Mouse (Mus musculus): ENCODE measurements around the gene Far2. TPM values are rescaled to one million over a fixed set of nuclear protein-coding genes. Genes with fewer than 3 reads are reported as not detected.
"Not testable (repeated sequence)": the region's sequence is repeated elsewhere in the genome, so short reads cannot be mapped to it uniquely, and the experiment has no call there.

Far2 gene
- polyA plus RNA-seq, 1 experiment from 2014 or later = 12.9 TPM

DNA sequence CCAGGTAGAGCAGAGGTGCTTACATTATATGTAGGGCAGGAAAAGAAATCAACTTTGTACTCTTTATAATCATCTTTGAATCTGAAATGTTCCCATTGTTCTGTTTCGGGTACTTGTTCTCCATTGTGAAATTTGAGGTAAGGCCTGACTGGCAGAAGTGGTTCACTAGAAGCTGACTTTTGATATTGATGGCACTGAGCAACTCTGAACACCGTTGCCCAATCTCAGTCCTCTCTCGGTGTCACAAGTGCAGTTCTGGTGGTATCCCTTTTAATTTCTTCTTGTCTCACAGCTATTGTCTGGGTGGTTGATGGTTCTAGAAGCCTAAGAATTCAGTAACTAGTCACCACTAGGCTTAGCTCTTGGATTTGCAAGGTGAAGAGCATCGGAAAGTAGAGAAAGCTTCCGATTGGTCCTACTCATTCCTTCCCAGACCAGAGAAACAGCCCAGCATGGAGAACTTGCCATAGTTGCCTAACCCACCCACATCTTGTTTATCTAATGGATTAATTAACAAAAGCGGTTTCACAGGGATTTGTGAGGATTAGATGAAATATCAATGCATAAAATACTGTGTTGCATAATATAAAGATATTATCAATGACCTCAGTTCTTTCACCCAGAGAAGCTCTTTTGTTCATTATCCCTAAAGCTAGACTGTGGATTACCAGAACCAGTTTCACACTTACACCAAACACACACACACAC lies 92.4 kb downstream of the Far2 start:
- Histone ChIP-seq H3K4me1 (ENCODE audit: insufficient read depth) (no peaks in the 10 kb centered on the region), H3K27me3 (ENCODE audit: insufficient read depth, low read length) (no peaks in the 10 kb centered on the region), H3K9ac (no peak overlapping the region), H3K36me3 (ENCODE audit: insufficient read depth) (no peaks in the 10 kb centered on the region), H3K9me3 (ENCODE audit: low read depth, low read length) (peaks cover 2% of the 10 kb centered on the region; the same call in 1 of the 2 replicates), H3K4me2 (no peak overlapping the region), H3K4me3 (ENCODE audit: low read depth, low read length) (no peak overlapping the region), H3K27ac (ENCODE audit: low read depth) (no peak overlapping the region)
- ATAC-seq (ENCODE audit: insufficient read depth) = no peak
- DNase-seq = no peak
- TF ChIP-seq CTCF (IDR thresholded peaks at IDR 0.05; ENCODE audit: low read depth) = no peak
- WGBS = 86% methylated on average over 6 of the region's 6 CpGs

DNA sequence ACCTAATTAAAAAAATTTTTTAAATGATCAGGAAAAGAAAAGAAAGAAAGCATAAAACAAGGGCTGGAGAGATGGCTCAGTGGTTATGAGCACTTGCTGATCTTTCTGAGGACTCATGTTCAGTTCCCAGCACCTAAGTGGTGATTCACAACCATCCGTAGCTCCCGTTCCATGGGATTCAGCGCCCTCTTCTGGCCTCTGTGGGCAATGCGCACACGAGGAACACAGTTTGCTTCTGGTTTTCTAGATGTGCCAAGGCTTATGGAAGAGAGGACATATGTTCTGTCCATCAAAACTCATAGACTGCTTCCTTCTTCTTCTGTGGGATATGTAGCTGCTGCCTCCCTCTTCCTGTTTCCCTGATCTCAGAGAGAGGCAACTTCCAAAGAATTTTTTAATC lies 94.8 kb downstream of the Far2 start:
- Histone ChIP-seq H3K4me3 (ENCODE audit: low read depth, low read length) (no peak overlapping the region), H3K27ac (ENCODE audit: low read depth) (no peak overlapping the region), H3K9ac (no peak overlapping the region), H3K4me1 (ENCODE audit: insufficient read depth) (no peaks in the 10 kb centered on the region), H3K4me2 (no peak overlapping the region), H3K9me3 (ENCODE audit: low read depth, low read length) (peaks cover 2% of the 10 kb centered on the region; the same call in 1 of the 2 replicates), H3K27me3 (ENCODE audit: insufficient read depth, low read length) (no peaks in the 10 kb centered on the region), H3K36me3 (ENCODE audit: insufficient read depth) (no peaks in the 10 kb centered on the region)
- no peak for ATAC-seq (ENCODE audit: insufficient read depth)
- no peak; the same call in 1 of the 2 replicates for TF ChIP-seq CTCF (IDR thresholded peaks at IDR 0.05; ENCODE audit: low read depth)
- no peak for DNase-seq
- 84% methylated on average over 5 of the region's 5 CpGs for WGBS

DNA sequence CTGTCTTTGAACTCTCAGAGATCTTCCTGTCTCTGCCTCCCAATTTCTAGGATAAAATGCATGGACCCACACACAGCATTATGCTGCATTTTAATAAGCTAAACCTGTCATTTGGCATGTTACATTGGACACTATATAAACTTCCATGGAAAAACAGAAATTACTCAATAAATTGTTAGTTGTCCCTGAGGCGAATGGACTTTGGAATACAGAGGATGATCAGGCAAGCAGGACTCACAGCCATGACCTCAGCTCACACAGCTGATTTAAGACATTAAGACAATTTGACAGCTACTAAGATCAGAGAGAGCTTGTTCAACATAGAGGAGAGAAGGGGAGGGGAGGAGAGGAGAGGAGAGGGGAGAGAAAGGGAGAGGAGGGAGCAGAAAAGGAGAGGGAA lies 95.4 kb downstream of the Far2 start:
- TF ChIP-seq CTCF (IDR thresholded peaks at IDR 0.05; ENCODE audit: low read depth) = no peak
- Histone ChIP-seq H3K4me1 (ENCODE audit: insufficient read depth) (no peaks in the 10 kb centered on the region), H3K4me2 (no peak overlapping the region), H3K9ac (no peak overlapping the region), H3K27ac (ENCODE audit: low read depth) (no peak overlapping the region), H3K4me3 (ENCODE audit: low read depth, low read length) (no peak overlapping the region), H3K9me3 (ENCODE audit: low read depth, low read length) (peaks cover 2% of the 10 kb centered on the region; the same call in 1 of the 2 replicates), H3K27me3 (ENCODE audit: insufficient read depth, low read length) (no peaks in the 10 kb centered on the region), H3K36me3 (ENCODE audit: insufficient read depth) (no peaks in the 10 kb centered on the region)
- ATAC-seq (ENCODE audit: insufficient read depth) (no peak), DNase-seq (no peak)
- 78% methylated on average over 1 of the region's 1 CpGs for WGBS

DNA sequence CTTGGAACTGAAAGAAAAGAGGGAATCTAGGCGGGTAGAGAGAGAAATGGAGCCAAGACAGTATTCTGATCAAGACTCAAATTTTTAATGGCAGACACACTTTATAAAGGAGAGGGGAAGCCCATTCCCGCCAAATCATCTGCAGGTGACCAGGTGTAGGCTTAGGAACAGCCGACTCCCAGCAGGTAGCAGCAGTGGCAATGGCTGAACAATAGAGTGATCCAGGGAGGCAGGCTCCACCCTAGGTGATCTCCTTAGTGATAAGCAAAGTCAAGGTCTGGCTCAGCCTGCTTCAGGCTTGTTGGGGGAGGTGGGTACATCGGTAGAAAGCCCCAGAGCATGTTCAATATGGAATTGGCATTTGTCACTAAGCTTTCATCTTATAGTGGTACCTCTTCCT lies 105.2 kb downstream of the Far2 start:
- WGBS = 62% methylated on average over 4 of the region's 4 CpGs
- not testable (repeated sequence) for H3K27me3 ChIP-seq (ENCODE audit: insufficient read depth, low read length); H3K36me3 ChIP-seq (ENCODE audit: insufficient read depth); H3K27ac ChIP-seq (ENCODE audit: low read depth); ATAC-seq (ENCODE audit: insufficient read depth); DNase-seq; H3K4me2 ChIP-seq; H3K9ac ChIP-seq; H3K9me3 ChIP-seq (ENCODE audit: low read depth, low read length); H3K4me3 ChIP-seq (ENCODE audit: low read depth, low read length); H3K4me1 ChIP-seq (ENCODE audit: insufficient read depth)

DNA sequence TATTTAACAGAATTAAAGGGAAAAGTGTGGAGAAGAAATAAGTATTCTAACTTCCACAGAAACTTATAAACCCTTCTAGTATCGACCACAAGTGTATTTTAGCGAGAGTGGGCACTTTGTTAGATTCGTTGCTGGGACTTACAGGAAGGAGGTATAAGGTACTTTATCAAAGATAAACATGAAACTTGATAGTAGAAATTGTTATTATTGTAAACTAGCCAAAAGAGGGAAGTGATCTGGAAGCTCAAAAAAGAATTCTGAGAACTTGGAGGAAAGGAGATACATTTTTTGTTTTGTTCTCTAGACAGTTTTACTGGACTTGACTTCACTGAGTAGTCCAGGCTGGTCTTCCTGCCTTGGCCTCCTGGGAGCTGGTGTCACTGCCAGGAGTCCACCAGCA lies 125.8 kb downstream of the Far2 start:
- TF ChIP-seq CTCF (IDR thresholded peaks at IDR 0.05; ENCODE audit: low read depth) = no peak
- no peak for ATAC-seq (ENCODE audit: insufficient read depth)
- no peak overlapping the region for H3K27ac ChIP-seq (ENCODE audit: low read depth)
- no peaks in the 10 kb centered on the region for H3K4me1 ChIP-seq (ENCODE audit: insufficient read depth)
- no peak overlapping the region for H3K4me3 ChIP-seq (ENCODE audit: low read depth, low read length)
- no peaks in the 10 kb centered on the region for H3K27me3 ChIP-seq (ENCODE audit: insufficient read depth, low read length)
- no peaks in the 10 kb centered on the region for H3K9me3 ChIP-seq (ENCODE audit: low read depth, low read length)
- no peak for DNase-seq
- no peaks in the 10 kb centered on the region for H3K36me3 ChIP-seq (ENCODE audit: insufficient read depth)
- no peak overlapping the region for H3K4me2 ChIP-seq
- no peak overlapping the region for H3K9ac ChIP-seq
- 56% methylated on average over 3 of the region's 3 CpGs for WGBS

DNA sequence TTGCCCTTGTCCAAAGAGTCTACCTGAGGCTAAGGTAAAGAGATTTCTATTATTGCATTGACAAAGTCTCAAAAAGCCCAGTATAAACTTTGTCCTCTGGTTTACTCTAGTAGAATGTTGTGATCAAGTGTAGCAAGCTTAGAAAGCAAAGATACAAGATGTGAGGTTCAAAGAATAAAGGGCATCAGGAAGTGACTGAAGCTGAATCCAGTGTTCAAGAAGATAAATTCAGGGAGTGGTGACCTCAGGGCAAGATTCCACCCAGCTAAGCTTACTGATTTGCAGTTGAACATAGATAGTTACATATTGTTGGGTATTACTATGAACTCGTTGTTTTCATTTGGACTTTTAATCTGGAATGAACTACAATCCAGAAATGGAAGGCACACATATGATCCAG lies 138.6 kb downstream of the Far2 start:
- H3K9ac ChIP-seq = no peak overlapping the region
- H3K4me1 ChIP-seq (ENCODE audit: insufficient read depth) = no peaks in the 10 kb centered on the region
- no peak overlapping the region for H3K4me3 ChIP-seq (ENCODE audit: low read depth, low read length)
- H3K9me3 ChIP-seq (ENCODE audit: low read depth, low read length) = no peaks in the 10 kb centered on the region
- DNase-seq (no peak), ATAC-seq (ENCODE audit: insufficient read depth) (no peak)
- TF ChIP-seq CTCF (IDR thresholded peaks at IDR 0.05; ENCODE audit: low read depth) = no peak
- no peak overlapping the region for H3K27ac ChIP-seq (ENCODE audit: low read depth)
- 83% methylated on average over 1 of the region's 1 CpGs for WGBS
- peaks cover 88% of the 10 kb centered on the region for H3K36me3 ChIP-seq (ENCODE audit: insufficient read depth)
- no peaks in the 10 kb centered on the region for H3K27me3 ChIP-seq (ENCODE audit: insufficient read depth, low read length)
- H3K4me2 ChIP-seq = no peak overlapping the region

DNA sequence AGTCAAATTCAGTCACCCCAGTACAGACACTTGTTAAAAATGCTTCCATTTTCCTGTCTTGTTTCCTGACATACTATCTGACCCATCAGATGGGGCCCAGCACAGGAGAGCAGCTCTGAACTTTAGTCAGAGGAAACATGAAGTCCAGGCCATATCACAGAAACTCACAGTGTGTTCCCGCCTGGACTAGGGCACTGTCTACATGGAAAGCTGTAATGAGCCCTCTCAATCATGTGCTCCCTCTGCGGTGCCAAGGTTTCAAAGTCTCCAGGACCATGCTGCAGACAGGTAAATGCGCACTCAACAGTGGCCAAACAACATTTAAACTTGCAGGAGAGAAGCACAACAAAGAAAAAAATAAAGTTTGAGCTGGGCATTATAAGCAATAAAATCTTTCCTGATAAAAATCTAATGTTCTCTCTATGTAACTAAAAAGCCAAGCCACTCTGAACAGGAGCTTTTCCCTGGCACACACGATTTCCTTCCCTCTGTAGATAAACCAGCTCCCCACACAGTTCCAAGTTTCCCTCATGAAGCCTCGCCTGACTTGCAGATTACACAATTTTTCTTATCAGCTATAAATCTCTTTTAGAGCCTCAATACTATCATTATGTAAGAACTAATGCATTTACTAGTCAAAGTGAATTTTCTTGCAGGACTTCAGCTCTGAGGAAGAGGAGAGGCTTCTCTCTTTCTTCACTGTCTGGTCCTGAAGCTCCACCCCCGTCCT lies 147.1 kb downstream of the Far2 start:
- Histone ChIP-seq H3K9me3 (ENCODE audit: low read depth, low read length) (no peaks in the 10 kb centered on the region), H3K4me2 (no peak overlapping the region), H3K27ac (ENCODE audit: low read depth) (no peak overlapping the region), H3K4me1 (ENCODE audit: insufficient read depth) (no peaks in the 10 kb centered on the region), H3K4me3 (ENCODE audit: low read depth, low read length) (no peak overlapping the region), H3K36me3 (ENCODE audit: insufficient read depth) (peaks cover 69% of the 10 kb centered on the region), H3K9ac (no peak overlapping the region), H3K27me3 (ENCODE audit: insufficient read depth, low read length) (no peaks in the 10 kb centered on the region)
- DNase-seq (no peak), ATAC-seq (ENCODE audit: insufficient read depth) (no peak)
- 79% methylated on average over 6 of the region's 6 CpGs for WGBS
- no peak for TF ChIP-seq CTCF (IDR thresholded peaks at IDR 0.05; ENCODE audit: low read depth)
